Mouse (Mus musculus): ENCODE results near the gene Otop2. TPM values are rescaled to one million over a fixed set of nuclear protein-coding genes. Genes with fewer than 3 reads are reported as not detected.

Gene Otop2
- polyA plus RNA-seq, 1 experiment from 2014 or later, result not detected

- Histone ChIP-seq H3K36me3 (ENCODE audit: control insufficient read depth, insufficient read depth, low read length) (0 out of 2 replicates have a peak, but pooled peaks cover 2% of the 10 kb centered on the region), H3K9me3 (ENCODE audit: control insufficient read depth, low read length) (no peaks in the 10 kb centered on the region), H3K27me3 (ENCODE audit: control insufficient read depth, insufficient read depth, low read length) (peaks cover 56% of the 10 kb centered on the region), H3K4me3 (ENCODE audit: low read depth, low read length) (peak within 1 kb of the TSS; percentile 33), H3K9ac (ENCODE audit: low read length) (peak within 1 kb of the TSS; percentile 29), H3K4me1 (ENCODE audit: control insufficient read depth, insufficient read depth, low read length) (peaks cover 9% of the 10 kb centered on the region; the same call in 1 of the 2 replicates), H3K27ac (ENCODE audit: low read depth, low read length) (no peak within 1 kb of the TSS), H3K4me2 (ENCODE audit: low read depth) (peak within 1 kb of the TSS; percentile 50)
- ATAC-seq (ENCODE audit: insufficient read depth, low FRiP score, low TSS enrichment), result no peak
- no peak for DNase-seq (ENCODE audit: low spot score)
- 8% methylated on average over 28 of the region's 50 CpGs for WGBS
Observed at GRCm38 (mm10) chr11:115267061-115267883, 39.7 kb upstream of the Otop2 start, which contains the start of gene Grin2c. Gene Grin2c, minus strand, starts transcription at chr11:115267243.

GRCm38 (mm10) chr11:115267958-115268357 is 39.0 kb upstream of the Otop2 start:
- ATAC-seq (ENCODE audit: insufficient read depth, low FRiP score, low TSS enrichment), result no peak
- Histone ChIP-seq H3K27me3 (ENCODE audit: control insufficient read depth, insufficient read depth, low read length) (peaks cover 51% of the 10 kb centered on the region), H3K4me1 (ENCODE audit: control insufficient read depth, insufficient read depth, low read length) (peaks cover 9% of the 10 kb centered on the region; the same call in 1 of the 2 replicates), H3K36me3 (ENCODE audit: control insufficient read depth, insufficient read depth, low read length) (peaks cover 2% of the 10 kb centered on the region; the same call in 1 of the 2 replicates), H3K27ac (ENCODE audit: low read depth, low read length) (no peak overlapping the region), H3K9me3 (ENCODE audit: control insufficient read depth, low read length) (no peaks in the 10 kb centered on the region), H3K4me2 (ENCODE audit: low read depth) (no peak overlapping the region), H3K4me3 (ENCODE audit: low read depth, low read length) (no peak overlapping the region), H3K9ac (ENCODE audit: low read length) (no peak overlapping the region)
- no peak for DNase-seq (ENCODE audit: low spot score)
- 72% methylated on average over 11 of the region's 11 CpGs for WGBS

- Histone ChIP-seq H3K4me3 (ENCODE audit: low read depth, low read length) (no peak overlapping the region), H3K27ac (ENCODE audit: low read depth, low read length) (no peak overlapping the region), H3K9me3 (ENCODE audit: control insufficient read depth, low read length) (no peaks in the 10 kb centered on the region), H3K9ac (ENCODE audit: low read length) (no peak overlapping the region), H3K36me3 (ENCODE audit: control insufficient read depth, insufficient read depth, low read length) (peaks cover 2% of the 10 kb centered on the region; the same call in 1 of the 2 replicates), H3K4me1 (ENCODE audit: control insufficient read depth, insufficient read depth, low read length) (peaks cover 9% of the 10 kb centered on the region; the same call in 1 of the 2 replicates), H3K4me2 (ENCODE audit: low read depth) (no peak overlapping the region), H3K27me3 (ENCODE audit: control insufficient read depth, insufficient read depth, low read length) (peaks cover 44% of the 10 kb centered on the region)
- ATAC-seq (ENCODE audit: insufficient read depth, low FRiP score, low TSS enrichment) (no peak), DNase-seq (ENCODE audit: low spot score) (no peak)
- whole genome bisulfite sequencing, result 91% methylated on average over 27 of the region's 27 CpGs
Observed at GRCm38 (mm10) chr11:115269330-115270066, 37.5 kb upstream of the Otop2 start.

- WGBS, result 33% methylated on average over 18 of the region's 19 CpGs
- ATAC-seq (ENCODE audit: insufficient read depth, low FRiP score, low TSS enrichment), result no peak
- no peak overlapping the region for H3K4me3 ChIP-seq (ENCODE audit: low read depth, low read length)
- no peaks in the 10 kb centered on the region for H3K9me3 ChIP-seq (ENCODE audit: control insufficient read depth, low read length)
- H3K4me2 ChIP-seq (ENCODE audit: low read depth), result no peak overlapping the region
- DNase-seq (ENCODE audit: low spot score), result peak; percentile 79
- H3K4me1 ChIP-seq (ENCODE audit: control insufficient read depth, insufficient read depth, low read length), result peaks cover 9% of the 10 kb centered on the region; the same call in 1 of the 2 replicates
- no peak overlapping the region for H3K27ac ChIP-seq (ENCODE audit: low read depth, low read length)
- peaks cover 2% of the 10 kb centered on the region; the same call in 1 of the 2 replicates for H3K36me3 ChIP-seq (ENCODE audit: control insufficient read depth, insufficient read depth, low read length)
- peaks cover 37% of the 10 kb centered on the region for H3K27me3 ChIP-seq (ENCODE audit: control insufficient read depth, insufficient read depth, low read length)
- 0 out of 2 replicates have a peak overlapping the region, but pooled peaks have one; percentile 28 for H3K9ac ChIP-seq (ENCODE audit: low read length)
Observed at GRCm38 (mm10) chr11:115270148-115270861, 36.7 kb upstream of the Otop2 start.

- Histone ChIP-seq H3K27ac (ENCODE audit: low read depth, low read length) (no peak overlapping the region), H3K4me1 (ENCODE audit: control insufficient read depth, insufficient read depth, low read length) (peaks cover 12% of the 10 kb centered on the region), H3K27me3 (ENCODE audit: control insufficient read depth, insufficient read depth, low read length) (peaks cover 30% of the 10 kb centered on the region), H3K9me3 (ENCODE audit: control insufficient read depth, low read length) (no peaks in the 10 kb centered on the region), H3K9ac (ENCODE audit: low read length) (no peak overlapping the region), H3K36me3 (ENCODE audit: control insufficient read depth, insufficient read depth, low read length) (peaks cover 2% of the 10 kb centered on the region; the same call in 1 of the 2 replicates), H3K4me2 (ENCODE audit: low read depth) (no peak overlapping the region), H3K4me3 (ENCODE audit: low read depth, low read length) (no peak overlapping the region)
- ATAC-seq (ENCODE audit: insufficient read depth, low FRiP score, low TSS enrichment), result no peak
- WGBS, result 79% methylated on average over 9 of the region's 9 CpGs
- DNase-seq (ENCODE audit: low spot score), result no peak
Observed at GRCm38 (mm10) chr11:115271052-115271451, 35.9 kb upstream of the Otop2 start.

- DNase-seq (ENCODE audit: low spot score) (no peak), ATAC-seq (ENCODE audit: insufficient read depth, low FRiP score, low TSS enrichment) (no peak)
- no peaks in the 10 kb centered on the region for H3K9me3 ChIP-seq (ENCODE audit: control insufficient read depth, low read length)
- no peak overlapping the region for H3K4me3 ChIP-seq (ENCODE audit: low read depth, low read length)
- peaks cover 25% of the 10 kb centered on the region for H3K27me3 ChIP-seq (ENCODE audit: control insufficient read depth, insufficient read depth, low read length)
- WGBS, result 68% methylated on average over 10 of the region's 10 CpGs
- H3K4me1 ChIP-seq (ENCODE audit: control insufficient read depth, insufficient read depth, low read length), result peaks cover 11% of the 10 kb centered on the region
- no peak overlapping the region for H3K9ac ChIP-seq (ENCODE audit: low read length)
- no peak overlapping the region for H3K27ac ChIP-seq (ENCODE audit: low read depth, low read length)
- peaks cover 2% of the 10 kb centered on the region; the same call in 1 of the 2 replicates for H3K36me3 ChIP-seq (ENCODE audit: control insufficient read depth, insufficient read depth, low read length)
- no peak overlapping the region for H3K4me2 ChIP-seq (ENCODE audit: low read depth)
Observed at GRCm38 (mm10) chr11:115271481-115271880, 35.5 kb upstream of the Otop2 start.

- Histone ChIP-seq H3K27ac (ENCODE audit: low read depth, low read length) (no peak overlapping the region), H3K4me2 (ENCODE audit: low read depth) (no peak overlapping the region), H3K4me1 (ENCODE audit: control insufficient read depth, insufficient read depth, low read length) (peaks cover 8% of the 10 kb centered on the region), H3K9ac (ENCODE audit: low read length) (no peak overlapping the region), H3K27me3 (ENCODE audit: control insufficient read depth, insufficient read depth, low read length) (peaks cover 10% of the 10 kb centered on the region; the same call in 1 of the 2 replicates), H3K36me3 (ENCODE audit: control insufficient read depth, insufficient read depth, low read length) (peaks cover 2% of the 10 kb centered on the region; the same call in 1 of the 2 replicates), H3K9me3 (ENCODE audit: control insufficient read depth, low read length) (no peaks in the 10 kb centered on the region), H3K4me3 (ENCODE audit: low read depth, low read length) (no peak overlapping the region)
- no peak for ATAC-seq (ENCODE audit: insufficient read depth, low FRiP score, low TSS enrichment)
- WGBS, result 70% methylated on average over 10 of the region's 10 CpGs
- no peak for DNase-seq (ENCODE audit: low spot score)
Observed at GRCm38 (mm10) chr11:115272894-115273498, 34.0 kb upstream of the Otop2 start.

- WGBS, result 72% methylated on average over 7 of the region's 7 CpGs
- ATAC-seq (ENCODE audit: insufficient read depth, low FRiP score, low TSS enrichment) (no peak), DNase-seq (ENCODE audit: low spot score) (no peak)
- Histone ChIP-seq H3K4me1 (ENCODE audit: control insufficient read depth, insufficient read depth, low read length) (peaks cover 8% of the 10 kb centered on the region), H3K4me3 (ENCODE audit: low read depth, low read length) (no peak overlapping the region), H3K27me3 (ENCODE audit: control insufficient read depth, insufficient read depth, low read length) (peaks cover 3% of the 10 kb centered on the region; the same call in 1 of the 2 replicates), H3K9ac (ENCODE audit: low read length) (no peak overlapping the region), H3K36me3 (ENCODE audit: control insufficient read depth, insufficient read depth, low read length) (peaks cover 2% of the 10 kb centered on the region; the same call in 1 of the 2 replicates), H3K4me2 (ENCODE audit: low read depth) (no peak overlapping the region), H3K9me3 (ENCODE audit: control insufficient read depth, low read length) (no peaks in the 10 kb centered on the region), H3K27ac (ENCODE audit: low read depth, low read length) (no peak overlapping the region)
Observed at GRCm38 (mm10) chr11:115273735-115274134, 33.2 kb upstream of the Otop2 start.

Measured in neural tube, embryonic 11.5 days (tissue).